Mouse (Mus musculus) layer of hippocampus, postnatal 14 days (tissue): ENCODE data around the gene Gm9508. TPM values are rescaled to one million over a fixed set of nuclear protein-coding genes. Genes with fewer than 3 reads are reported as not detected.

Experiments used
- DNase-seq, 2 experiments: peaks; one replicate each; pipeline ENCODE4 v3.0.0; 2021 to 2022; ENCODE audit warnings: low spot score in 2 of 2, mixed read lengths in 1 of 2
- total RNA-seq, 2 experiments: library from RNA; stranded (reverse); gene quantifications; 2 replicates each; pipeline ENCODE4 v1.2.3; 2021

The Gm9508 gene
- total RNA-seq, 2 experiments from 2014 or later: not detected

DNA sequence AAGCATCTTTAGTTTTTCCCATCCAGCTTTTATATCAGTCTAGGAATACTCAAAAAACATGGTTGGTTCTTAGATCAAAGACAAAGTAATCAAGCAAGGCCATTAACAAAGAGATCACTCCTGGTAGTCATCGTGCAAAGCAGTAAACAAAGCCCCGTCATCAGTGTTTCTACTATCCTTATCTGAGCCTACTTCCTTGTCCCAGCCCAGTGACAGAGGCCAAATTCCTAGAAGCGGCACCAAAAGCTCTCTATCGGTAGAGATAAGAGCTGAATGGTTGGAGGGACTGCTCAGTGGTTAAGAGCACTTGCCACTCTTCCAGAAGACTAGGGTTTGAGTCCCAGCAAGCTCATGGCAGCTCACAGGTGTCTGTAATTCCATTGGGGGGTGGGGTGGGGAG lies 25.5 kb downstream of the Gm9508 start:
- no peak for DNase-seq

DNA sequence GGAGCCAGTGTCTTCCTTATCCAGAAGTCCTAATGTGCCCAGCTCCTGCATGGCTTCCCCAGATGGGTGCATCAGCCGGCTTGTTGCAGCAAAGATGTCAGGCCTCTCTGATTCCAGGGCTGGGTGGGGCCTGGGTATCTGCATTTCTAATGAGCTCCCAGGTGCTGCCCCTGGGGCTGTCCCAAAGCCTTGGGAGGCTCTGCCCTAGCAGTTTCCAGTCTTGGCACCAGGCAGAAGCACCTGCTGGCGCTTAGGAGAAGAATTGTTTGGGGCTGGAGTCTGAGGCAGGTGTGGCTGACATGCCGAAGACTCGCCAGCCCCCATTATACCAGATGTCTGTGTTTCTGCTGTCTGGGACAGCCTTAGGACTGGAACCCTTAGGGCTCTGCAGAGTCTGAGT lies 26.3 kb downstream of the Gm9508 start:
- no peak for DNase-seq

DNA sequence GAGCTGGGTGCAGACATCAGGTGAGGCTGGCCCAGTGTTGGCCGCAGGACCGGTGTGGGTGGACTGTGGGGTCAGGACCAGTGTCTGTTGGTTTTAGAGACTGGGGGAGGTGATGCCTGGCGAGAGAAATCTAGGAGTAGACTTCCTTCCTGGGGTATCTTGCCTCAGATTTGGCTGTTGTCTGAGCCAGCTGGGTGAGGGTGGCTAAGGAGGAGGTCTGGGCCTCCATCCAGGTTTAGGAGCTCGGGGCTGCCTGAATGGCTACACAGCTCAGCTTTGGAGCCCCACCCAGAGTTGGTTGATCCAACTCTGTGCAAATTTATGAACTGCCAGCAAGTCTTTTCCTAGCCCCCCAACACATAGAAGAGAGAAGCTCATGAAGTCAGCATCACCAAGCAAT lies 29.6 kb downstream of the Gm9508 start:
- no peak for DNase-seq

DNA sequence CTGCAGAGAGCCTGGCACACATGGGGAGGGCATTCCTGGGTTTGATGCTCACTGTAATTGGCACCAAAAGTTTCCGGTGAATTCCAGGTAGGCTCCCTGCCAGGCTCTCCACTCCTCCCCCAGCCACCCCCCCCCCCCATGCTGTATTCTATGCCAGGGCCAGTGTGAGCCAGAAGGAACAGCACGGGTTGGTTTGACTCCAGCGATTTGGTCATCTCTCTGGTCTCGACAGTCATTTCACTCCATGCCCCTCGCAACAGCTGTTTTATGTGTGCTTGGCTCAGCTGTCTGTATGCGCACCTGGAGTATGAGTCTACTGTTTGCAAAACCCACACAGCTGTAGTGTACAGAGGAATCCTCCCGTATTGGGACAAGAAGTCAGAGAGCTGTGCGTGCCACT lies 30.7 kb downstream of the Gm9508 start:
- no peak for DNase-seq

DNA sequence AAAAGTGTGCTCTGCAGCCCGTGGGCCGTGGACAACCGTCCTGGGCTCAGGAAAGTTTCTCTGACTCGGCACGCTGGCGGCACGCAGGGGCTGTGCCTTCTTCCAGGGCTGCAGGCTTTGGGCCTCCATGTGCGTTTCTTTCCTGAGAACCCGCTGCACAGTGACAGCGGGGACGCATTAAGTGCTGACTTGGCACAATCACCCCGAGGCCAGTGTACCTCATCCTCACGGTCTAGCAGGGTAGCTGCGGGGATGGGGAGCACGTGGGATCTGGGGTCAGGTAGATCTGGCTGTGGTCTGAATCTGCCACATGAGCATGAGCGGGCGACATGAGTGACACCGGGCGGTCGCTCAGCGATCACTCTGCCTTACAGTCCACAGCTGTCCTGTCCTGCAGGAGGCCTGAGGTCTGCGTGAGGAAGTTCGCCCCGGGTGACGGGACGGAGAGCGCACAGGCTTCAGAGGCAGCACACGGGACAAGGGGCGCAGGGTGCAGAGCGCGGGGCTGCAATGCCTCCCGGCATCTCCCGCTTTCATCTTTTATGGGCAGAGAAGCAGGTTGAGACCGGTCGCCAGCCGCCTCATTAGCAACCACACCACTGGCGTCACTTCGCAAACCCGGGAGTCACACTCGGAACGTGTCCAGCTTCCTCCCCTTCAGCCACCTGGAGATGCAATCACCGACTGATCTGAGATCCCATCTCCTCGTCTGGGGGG lies 32.9 kb downstream of the Gm9508 start:
- no peak for DNase-seq

DNA sequence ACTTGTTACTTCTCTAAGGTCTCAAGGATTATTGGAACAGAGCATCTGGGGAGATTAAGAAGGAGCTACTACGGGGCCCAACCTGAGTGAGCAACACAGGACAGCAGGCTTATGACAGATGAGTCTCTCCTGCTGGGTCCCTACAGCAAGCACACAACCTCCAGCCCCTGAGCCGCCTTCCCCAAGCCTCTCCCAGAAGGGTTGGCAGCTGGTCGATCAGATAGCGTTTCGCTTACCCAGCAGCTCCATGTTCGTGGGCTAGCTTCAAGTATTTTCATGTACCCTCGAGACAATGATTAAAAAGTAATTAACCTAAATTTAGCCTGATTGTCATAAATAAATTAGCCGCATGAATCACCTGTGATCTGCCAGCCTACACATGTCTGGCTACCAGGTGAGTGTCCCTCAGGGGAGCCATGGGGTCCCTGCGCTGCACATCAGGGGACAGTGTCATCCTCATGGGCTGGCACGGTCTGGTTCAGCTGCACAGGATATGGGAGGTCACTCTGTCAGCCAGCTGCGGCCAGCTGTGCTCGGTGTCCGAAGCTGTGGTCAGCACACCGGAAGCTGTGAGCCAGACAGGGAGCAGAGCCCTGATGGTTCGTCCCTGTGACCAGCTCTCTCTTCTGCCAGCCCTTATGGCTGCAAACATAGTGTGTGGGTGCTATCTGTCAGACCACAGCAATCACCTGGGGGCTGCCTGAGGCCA lies 38.6 kb downstream of the Gm9508 start:
- DNase-seq: no peak

DNA sequence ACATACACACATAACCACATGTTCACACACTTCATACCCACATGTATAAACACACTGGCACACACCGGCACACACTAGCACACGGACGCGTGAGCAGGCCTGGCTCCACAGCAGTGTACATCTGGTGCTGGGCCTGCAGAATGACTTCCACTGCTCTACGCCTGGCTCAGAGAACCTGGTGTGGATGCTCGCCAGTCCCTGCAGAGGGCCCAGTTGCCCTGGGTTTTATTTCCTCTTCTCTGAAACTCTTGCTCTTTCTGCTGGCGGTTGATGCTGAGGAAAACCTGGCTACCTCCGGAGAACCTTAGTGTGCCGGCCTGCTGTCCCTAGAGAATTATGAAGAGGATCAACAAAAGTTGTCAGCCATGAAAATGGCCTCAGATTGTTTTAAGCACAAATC lies 45.0 kb downstream of the Gm9508 start:
- no peak for DNase-seq

DNA sequence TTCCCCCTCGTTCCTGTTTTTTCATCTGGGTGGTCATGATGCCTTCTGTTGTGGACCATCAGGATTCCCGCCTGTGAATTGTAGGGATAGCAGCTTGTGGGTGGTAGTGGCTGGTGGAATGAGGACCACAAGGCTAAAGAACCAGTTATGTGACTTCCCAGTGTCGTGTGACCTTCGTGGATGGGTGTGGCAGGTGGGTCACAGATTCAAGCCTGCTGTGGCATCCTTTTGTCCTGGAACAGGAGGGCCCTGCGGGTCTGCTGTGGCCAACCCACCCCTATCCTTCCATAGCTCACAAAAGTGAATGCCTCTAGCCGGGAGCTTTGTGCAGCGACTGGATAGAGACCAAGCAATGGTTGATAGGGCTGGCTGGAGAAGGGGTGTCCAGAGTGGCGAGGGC lies 49.1 kb downstream of the Gm9508 start:
- DNase-seq: no peak

DNA sequence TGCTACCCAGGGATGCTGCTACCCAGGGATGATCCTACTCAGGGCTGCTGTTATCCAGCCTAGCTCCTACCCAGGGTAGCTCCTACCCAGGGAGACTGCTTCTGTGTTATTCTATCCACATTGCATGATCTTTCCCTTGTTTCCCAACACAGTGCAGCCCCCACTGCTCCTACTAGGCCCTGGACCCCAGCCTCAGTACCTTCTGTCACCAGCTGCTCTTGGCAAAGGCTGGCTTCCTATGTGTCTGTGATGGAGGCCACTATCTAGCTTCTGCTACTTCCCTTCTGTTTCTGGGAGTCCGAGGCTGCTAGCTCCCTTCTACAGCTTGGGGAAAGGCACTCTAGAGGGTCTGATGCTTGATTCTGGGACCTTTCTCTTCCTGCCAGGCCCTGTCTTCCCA lies 49.6 kb downstream of the Gm9508 start:
- DNase-seq: no peak

Other genes with a start within 250 kb of the Gm9508 start
- 10 to 100 TPM; 32.3 to 34.9 TPM for gene Fam207a, start 181.4 kb downstream of the Gm9508 start, total RNA-seq
- gene Itgb2, start 167.0 kb downstream of the Gm9508 start, total RNA-seq: 1 to 10 TPM; 2.2 to 3.1 TPM
- gene Pttg1ip, start 115.5 kb downstream of the Gm9508 start, total RNA-seq: 10 to 100 TPM; 77.4 to 79.9 TPM
- 100 to 1,000 TPM; 116 to 134 TPM for gene Sumo3, start 91.1 kb downstream of the Gm9508 start, total RNA-seq
- 10 to 100 TPM; 12.6 to 19.9 TPM for gene Gm49325, start 91.0 kb downstream of the Gm9508 start, total RNA-seq
- gene Ube2g2, start 75.0 kb downstream of the Gm9508 start, total RNA-seq: 10 to 100 TPM; 63.9 to 69.0 TPM
- under 1 TPM in 1 of 2 experiments, not detected in 1; 0.14 TPM for gene Tspear, start 10.7 kb downstream of the Gm9508 start, total RNA-seq
- gene Gm19402, start 6.5 kb downstream of the Gm9508 start, total RNA-seq: not detected
- not detected for gene Gm10272, start 9.4 kb upstream of the Gm9508 start, total RNA-seq
- not detected for gene Gm10024, start 14.2 kb upstream of the Gm9508 start, total RNA-seq
- gene Gm10142, start 18.6 kb upstream of the Gm9508 start, total RNA-seq: not detected
- not detected for gene Krtap12-1, start 23.4 kb upstream of the Gm9508 start, total RNA-seq
- not detected for gene Gm10100, start 29.3 kb upstream of the Gm9508 start, total RNA-seq
- not detected for gene Gm18596, start 45.4 kb upstream of the Gm9508 start, total RNA-seq
- not detected for gene Gm9736, start 54.1 kb upstream of the Gm9508 start, total RNA-seq
- gene Gm3233, start 62.4 kb upstream of the Gm9508 start, total RNA-seq: not detected
- gene Gm3238, start 74.1 kb upstream of the Gm9508 start, total RNA-seq: not detected
- gene Gm7138, start 79.7 kb upstream of the Gm9508 start, total RNA-seq: not detected
- gene Gm3250, start 85.3 kb upstream of the Gm9508 start, total RNA-seq: not detected
- not detected for gene Gm7137, start 91.0 kb upstream of the Gm9508 start, total RNA-seq
- not detected for gene Gm9639, start 97.8 kb upstream of the Gm9508 start, total RNA-seq
- not detected for gene Gm19668, start 101.9 kb upstream of the Gm9508 start, total RNA-seq
- not detected for gene Gm9507, start 114.6 kb upstream of the Gm9508 start, total RNA-seq
- not detected for gene Gm2696, start 117.4 kb upstream of the Gm9508 start, total RNA-seq
- not detected for gene Krtap10-4, start 129.9 kb upstream of the Gm9508 start, total RNA-seq
- gene Krtap10-10, start 138.7 kb upstream of the Gm9508 start, total RNA-seq: not detected
- not detected for gene Gm36176, start 149.6 kb upstream of the Gm9508 start, total RNA-seq
- not detected for gene Gm10318, start 155.6 kb upstream of the Gm9508 start, total RNA-seq
- gene Gm3285, start 164.7 kb upstream of the Gm9508 start, total RNA-seq: not detected
- 10 to 100 TPM; 10.4 to 10.8 TPM for gene Lrrc3, start 205.3 kb upstream of the Gm9508 start, total RNA-seq